Mouse (Mus musculus) hindbrain, postnatal 0 days (tissue): ENCODE results near the gene Hspb2. TPM values are rescaled to one million over a fixed set of nuclear protein-coding genes. Genes with fewer than 3 reads are reported as not detected.

Experiments
- ATAC-seq: fragments of 200-750 bp; cut with Nextera tagmentation; 2 replicates; pipeline ENCODE4 v1.8.0; 2017; ENCODE audit warnings: mild to moderate bottlenecking, moderate TSS enrichment, moderate library complexity
- DNase-seq: peaks from one replicate; pipeline ENCODE4 v3.0.0-alpha.2; 2015; ENCODE audit warnings: low spot score
- H3K27ac ChIP-seq: fragments of 300-500 bp; sonication (generic); 2 replicates; pipeline ENCODE4 v1.5.1; 2014; ENCODE audit warnings: mild to moderate bottlenecking
- H3K27me3 ChIP-seq: fragments of 300-500 bp; sonication (generic); 2 replicates; pipeline ENCODE4 v1.6.1; 2014; ENCODE audit warnings: low read length, mixed read lengths; ENCODE audit not compliant: insufficient read depth
- H3K36me3 ChIP-seq: fragments of 300-500 bp; sonication (generic); 2 replicates; pipeline ENCODE4 v1.6.1; 2014; ENCODE audit warnings: low read length, mixed read lengths; ENCODE audit not compliant: insufficient read depth
- H3K4me1 ChIP-seq: fragments of 300-500 bp; sonication (generic); 2 replicates; pipeline ENCODE4 v1.6.1; 2014; ENCODE audit warnings: antibody characterized with exemption, low read length, mixed read lengths; ENCODE audit not compliant: insufficient read depth
- H3K4me2 ChIP-seq: fragments of 300-500 bp; sonication (generic); 2 replicates; pipeline ENCODE4 v1.6.1; 2014; ENCODE audit warnings: low read depth, mild to moderate bottlenecking, low read length, moderate library complexity, mixed read lengths
- H3K4me3 ChIP-seq: fragments of 300-500 bp; sonication (generic); 2 replicates; pipeline ENCODE4 v1.5.1; 2014; ENCODE audit warnings: low read length
- H3K9ac ChIP-seq: fragments of 300-500 bp; sonication (generic); replicated peaks from 2 replicates; pipeline ENCODE4 v1.6.1; 2014; ENCODE audit warnings: mild to moderate bottlenecking, low read length, moderate library complexity, mixed read lengths
- H3K9me3 ChIP-seq: fragments of 300-500 bp; sonication (generic); 2 replicates; pipeline ENCODE4 v1.6.1; 2016; ENCODE audit warnings: low read length, mixed read lengths
- CTCF ChIP-seq: IDR thresholded peaks from 2 replicates; pipeline ENCODE4 v1.5.1; 2016; ENCODE audit warnings: antibody characterized with exemption, control low read depth, low read depth
- WGBS: fragments of 180-500 bp; shearing (Covaris S2); extraction: QIAGEN DNeasy Blood & Tissue Kit; methylation state at CpG from one replicate; pipeline ENCODE4 v1.1.7; 2014; 5-methylcytosine and 5-hydroxymethylcytosine counted together
- polyA plus RNA-seq: library from polyadenylated mRNA; unstranded; fragments of >200 nt; fragmentation: Nextera tagmentation; extraction: Ambion mirVana; gene quantifications from 2 replicates; pipeline ENCODE4 v1.2.1, GENCODE M21; 2015
- total RNA-seq: library from RNA; depleted of rRNA; stranded (reverse); fragments of >200 nt; gene quantifications from 2 replicates; pipeline ENCODE4 v1.2.3, GENCODE M21; 2014

Hspb2 gene
- total and polyA plus RNA-seq, 2 experiments from 2014 or later, result 2.9 to 5.4 TPM

DNA sequence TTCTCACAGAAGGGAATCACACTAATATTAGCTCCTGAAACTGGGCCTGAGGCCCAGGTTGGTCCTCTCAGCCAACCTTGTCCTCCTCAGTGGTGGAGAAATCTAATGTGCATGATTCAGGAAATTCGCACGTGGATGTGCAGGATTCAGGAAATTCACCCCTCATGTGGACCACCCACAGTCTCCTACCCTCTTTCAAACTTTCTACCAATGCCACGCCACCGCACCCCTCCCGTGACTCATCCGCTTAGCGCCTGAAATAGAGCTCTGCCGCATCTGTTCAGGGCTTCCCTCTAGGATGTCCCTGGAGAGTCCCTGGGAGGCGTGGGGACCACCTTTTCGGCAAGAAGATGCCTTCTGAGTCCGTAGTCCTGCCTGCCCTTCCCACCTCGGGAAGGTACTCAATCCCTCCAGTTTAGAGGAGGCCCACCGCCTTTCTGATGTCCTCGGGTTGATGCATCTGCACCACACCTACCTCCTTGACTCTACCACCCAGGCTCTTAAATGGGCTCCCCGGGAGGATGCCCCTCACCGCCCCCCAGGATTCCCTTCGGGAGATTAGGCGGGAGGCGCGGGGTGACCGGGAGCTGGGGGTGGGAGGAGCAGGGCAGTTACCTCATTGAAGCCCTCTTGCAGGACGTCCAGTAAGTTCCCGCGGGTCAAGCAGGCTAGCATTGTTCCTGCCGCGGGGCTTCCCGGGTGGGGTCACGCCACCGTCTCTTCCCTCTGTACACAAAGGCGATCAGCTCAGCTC is 24.8 kb downstream of the Hspb2 start:
- peaks cover 17% of the 10 kb centered on the region for H3K4me1 ChIP-seq
- no peak for ATAC-seq
- peak; percentile 48 for DNase-seq

DNA sequence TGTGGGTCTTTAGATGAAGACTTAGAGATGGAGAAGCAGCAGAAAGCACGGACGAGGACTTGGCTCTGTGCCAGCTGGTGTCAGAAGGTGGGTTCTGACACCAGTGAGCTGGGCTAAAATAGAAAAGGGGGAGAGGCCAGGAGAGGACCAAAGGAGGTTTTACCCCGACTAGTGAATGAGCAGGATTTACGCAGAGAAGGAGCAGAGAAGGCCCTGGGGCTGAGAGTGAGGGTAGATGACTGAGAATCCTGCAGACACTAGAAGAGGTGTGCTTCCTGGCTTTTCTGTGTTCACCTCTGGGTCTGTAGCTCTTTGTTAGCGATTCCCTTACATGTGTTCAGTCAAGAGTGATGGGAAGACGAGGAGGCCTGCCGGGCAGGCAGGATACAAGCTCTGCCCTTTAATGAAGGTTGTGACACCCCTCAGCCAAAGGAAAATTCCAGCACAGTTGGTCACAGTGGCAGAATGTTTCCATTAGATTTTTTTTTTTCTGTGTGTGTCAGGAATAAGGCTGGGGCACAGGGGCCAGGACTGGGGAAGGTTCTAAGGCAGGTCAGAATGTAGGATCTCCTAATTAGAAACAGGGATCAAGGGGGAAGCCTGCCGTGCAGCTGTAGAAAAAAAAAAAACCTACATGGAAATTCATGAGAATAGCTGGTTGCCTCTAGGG is 26.1 kb downstream of the Hspb2 start:
- ATAC-seq (no peak), DNase-seq (peak; percentile 36)
- H3K27me3 ChIP-seq, result no peaks in the 10 kb centered on the region
- TF ChIP-seq CTCF, result no peak
- peak overlapping the region; percentile 36; the same call in 1 of the 2 replicates for H3K27ac ChIP-seq
- WGBS, result 25% methylated on average over 8 of the region's 8 CpGs
- H3K9ac ChIP-seq, result no peak overlapping the region
- peak overlapping the region; percentile 57 for H3K4me3 ChIP-seq
- peaks cover 22% of the 10 kb centered on the region for H3K4me1 ChIP-seq
- no peaks in the 10 kb centered on the region for H3K9me3 ChIP-seq
- peak overlapping the region; percentile 92 for H3K4me2 ChIP-seq
- H3K36me3 ChIP-seq, result no peaks in the 10 kb centered on the region

More for the DNA sequence above, 24.8 kb downstream of the Hspb2 start:
- Histone ChIP-seq H3K27ac (peak overlapping the region; percentile 81), H3K9me3 (no peaks in the 10 kb centered on the region), H3K36me3 (no peaks in the 10 kb centered on the region), H3K9ac (peak overlapping the region; percentile 63), H3K4me2 (peak overlapping the region; percentile 92), H3K4me3 (peak overlapping the region; percentile 57), H3K27me3 (no peaks in the 10 kb centered on the region)
- 1% methylated on average over 30 of the region's 30 CpGs for WGBS
- no peak for TF ChIP-seq CTCF

DNA sequence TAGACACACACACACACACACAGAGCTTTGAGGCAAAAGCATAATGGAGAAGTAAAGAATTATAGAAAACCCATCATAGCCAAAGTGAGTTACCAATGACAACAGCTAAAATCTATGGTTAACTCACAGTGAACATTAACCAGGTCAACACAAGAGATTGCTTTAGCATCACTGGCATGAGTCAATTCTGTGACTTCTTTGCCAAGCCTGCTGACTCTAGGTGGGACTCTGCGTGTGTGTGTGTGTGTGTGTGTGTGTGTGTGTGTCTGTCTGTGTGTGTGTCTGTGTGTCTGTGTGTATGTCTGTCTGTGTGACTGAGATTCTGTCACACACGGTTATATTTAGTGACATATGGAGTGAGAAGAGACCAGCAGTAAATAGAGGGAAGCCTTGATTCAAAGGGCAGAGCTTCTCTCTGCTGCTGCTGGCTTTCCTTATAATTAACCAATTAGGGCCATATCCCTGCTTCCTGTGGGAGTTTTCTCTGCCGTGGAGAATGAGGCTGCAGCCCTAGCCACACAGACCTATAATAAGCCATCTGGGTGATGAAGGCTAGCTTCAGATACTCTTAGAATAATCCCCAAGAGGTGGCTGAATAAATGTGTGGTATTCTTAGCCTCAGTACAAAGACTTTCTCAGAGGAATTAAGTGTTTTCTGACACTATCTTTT is 27.4 kb downstream of the Hspb2 start:
- WGBS, result 44% methylated on average over 3 of the region's 3 CpGs
- Histone ChIP-seq H3K9ac (no peak overlapping the region), H3K4me2 (0 out of 2 replicates have a peak overlapping the region, but pooled peaks have one; percentile 17), H3K36me3 (no peaks in the 10 kb centered on the region), H3K9me3 (no peaks in the 10 kb centered on the region), H3K4me1 (peaks cover 22% of the 10 kb centered on the region), H3K27ac (peak overlapping the region; percentile 58; the same call in 1 of the 2 replicates), H3K4me3 (no peak overlapping the region), H3K27me3 (no peaks in the 10 kb centered on the region)
- TF ChIP-seq CTCF, result no peak
- DNase-seq (no peak), ATAC-seq (no peak)

DNA sequence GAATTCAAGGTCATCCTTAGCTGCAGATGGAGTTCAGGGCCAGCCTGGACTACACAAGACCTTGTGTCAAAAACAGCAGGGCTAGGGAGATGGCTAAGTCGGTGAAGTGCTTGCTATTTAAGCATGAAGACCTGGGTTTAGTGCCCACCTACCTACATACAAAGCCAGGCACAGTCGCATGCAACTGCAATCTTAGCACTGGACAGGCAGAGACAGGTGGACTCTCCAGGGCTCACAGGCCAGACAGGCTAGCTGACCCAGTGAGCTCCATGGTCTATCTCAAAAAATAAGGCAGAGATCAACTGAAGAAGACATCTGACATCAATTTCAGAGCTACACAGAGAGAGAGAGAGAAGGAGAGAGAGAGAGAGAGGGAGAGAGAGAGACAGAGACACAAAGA is 28.0 kb downstream of the Hspb2 start:
- Histone ChIP-seq H3K4me2 (no peak overlapping the region), H3K4me3 (no peak overlapping the region), H3K27ac (peak overlapping the region; percentile 58; the same call in 1 of the 2 replicates), H3K9me3 (no peaks in the 10 kb centered on the region), H3K4me1 (peaks cover 22% of the 10 kb centered on the region), H3K36me3 (no peaks in the 10 kb centered on the region), H3K9ac (no peak overlapping the region), H3K27me3 (no peaks in the 10 kb centered on the region)
- ATAC-seq, result no peak
- 55% methylated on average over 2 of the region's 2 CpGs for WGBS
- no peak for TF ChIP-seq CTCF
- no peak for DNase-seq

DNA sequence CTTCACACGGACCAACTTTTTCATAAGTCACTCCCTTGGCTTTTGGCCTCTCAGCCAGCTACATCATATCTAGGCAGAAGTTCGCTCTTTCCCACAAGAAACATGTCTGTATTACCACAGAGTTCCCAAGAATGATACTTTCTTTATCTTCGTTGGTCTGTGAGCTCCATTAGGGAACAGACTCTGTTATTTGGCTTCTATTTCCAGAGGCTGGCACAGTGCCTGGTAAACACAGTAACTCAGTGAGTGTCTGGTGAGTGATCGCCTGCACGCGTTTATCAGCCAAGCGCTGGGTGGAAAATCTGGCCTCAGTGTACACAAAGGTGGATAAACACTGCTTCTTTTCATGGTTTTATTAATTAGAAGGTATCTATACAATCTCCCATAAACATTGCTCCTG is 28.7 kb downstream of the Hspb2 start:
- DNase-seq, result peak; percentile 86
- H3K9me3 ChIP-seq, result no peaks in the 10 kb centered on the region
- no peaks in the 10 kb centered on the region for H3K27me3 ChIP-seq
- peak overlapping the region; percentile 46 for H3K4me2 ChIP-seq
- peak overlapping the region; percentile 75 for H3K27ac ChIP-seq
- H3K9ac ChIP-seq, result no peak overlapping the region
- peaks cover 22% of the 10 kb centered on the region for H3K4me1 ChIP-seq
- no peak for TF ChIP-seq CTCF
- WGBS, result 21% methylated on average over 7 of the region's 7 CpGs
- H3K4me3 ChIP-seq, result peak overlapping the region; percentile 16
- no peaks in the 10 kb centered on the region for H3K36me3 ChIP-seq
- ATAC-seq, result no peak

DNA sequence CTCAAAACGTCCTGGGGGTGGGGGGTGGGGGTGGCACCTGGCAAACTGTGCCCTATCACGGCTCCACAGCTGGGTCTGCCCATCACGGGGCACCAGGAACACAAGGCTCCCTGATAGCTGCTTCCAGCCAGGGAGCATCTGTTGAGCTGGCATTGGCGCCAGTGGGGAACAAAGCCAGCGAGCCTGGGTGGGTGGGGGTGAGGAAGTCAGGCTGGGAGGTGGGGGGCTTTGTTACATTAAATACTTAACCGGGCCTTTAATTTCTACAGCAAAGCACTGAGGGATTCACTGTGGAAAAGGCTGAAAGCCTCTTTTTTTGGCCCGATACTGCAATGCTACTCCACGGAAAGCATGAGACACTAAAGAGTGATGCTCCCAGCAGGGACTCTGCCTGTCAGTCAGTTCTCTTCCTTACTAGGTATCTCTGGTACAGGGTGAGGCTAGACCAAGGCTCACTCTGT is 29.7 kb downstream of the Hspb2 start:
- no peaks in the 10 kb centered on the region for H3K27me3 ChIP-seq
- H3K27ac ChIP-seq, result peak overlapping the region; percentile 75; the same call in 1 of the 2 replicates
- DNase-seq (peak; percentile 66), ATAC-seq (peak; percentile 42)
- H3K36me3 ChIP-seq, result no peaks in the 10 kb centered on the region
- peak overlapping the region; percentile 46 for H3K4me2 ChIP-seq
- H3K9me3 ChIP-seq, result no peaks in the 10 kb centered on the region
- 13% methylated on average over 8 of the region's 8 CpGs for WGBS
- H3K4me1 ChIP-seq, result peaks cover 22% of the 10 kb centered on the region
- TF ChIP-seq CTCF, result no peak
- H3K9ac ChIP-seq, result no peak overlapping the region
- H3K4me3 ChIP-seq, result no peak overlapping the region
